Mouse (Mus musculus) midbrain, embryonic 16.5 days (tissue): ENCODE results near the gene Gdf1. TPM values are rescaled to one million over a fixed set of nuclear protein-coding genes. Genes with fewer than 3 reads are reported as not detected.
A peak's percentile ranks its signal among the peaks of the same experiment; 100 is the strongest.

Experiments used
- ATAC-seq: fragments of 200-750 bp; cut with Nextera tagmentation; 2 replicates; pipeline ENCODE4 v1.8.0; 2017; ENCODE audit warnings: moderate TSS enrichment
- H3K27ac ChIP-seq: fragments of 300-500 bp; sonication (generic); 2 replicates; pipeline ENCODE4 v1.5.1; 2014; ENCODE audit warnings: mild to moderate bottlenecking, low read length, mixed read lengths
- H3K27me3 ChIP-seq: fragments of 300-500 bp; sonication (generic); 2 replicates; pipeline ENCODE4 v1.6.1; 2014; ENCODE audit warnings: low read depth, low read length, mixed read lengths; ENCODE audit not compliant: control insufficient read depth, insufficient read depth
- H3K36me3 ChIP-seq: fragments of 300-500 bp; sonication (generic); 2 replicates; pipeline ENCODE4 v1.6.1; 2014; ENCODE audit warnings: mild to moderate bottlenecking, low read length, moderate library complexity, mixed read lengths; ENCODE audit not compliant: control insufficient read depth, insufficient read depth
- H3K4me1 ChIP-seq: fragments of 300-500 bp; sonication (generic); 2 replicates; pipeline ENCODE4 v1.6.1; 2014; ENCODE audit warnings: mild to moderate bottlenecking, low read length, mixed read lengths; ENCODE audit not compliant: control insufficient read depth, insufficient read depth
- H3K4me2 ChIP-seq: fragments of 300-500 bp; sonication (generic); 2 replicates; pipeline ENCODE4 v1.6.1; 2014; ENCODE audit warnings: mild to moderate bottlenecking, low read length, mixed read lengths
- H3K4me3 ChIP-seq: fragments of 300-500 bp; sonication (generic); 2 replicates; pipeline ENCODE4 v1.5.1; 2014; ENCODE audit warnings: low read depth, mild to moderate bottlenecking, low read length, moderate library complexity, mixed read lengths
- H3K9ac ChIP-seq: fragments of 300-500 bp; sonication (generic); 2 replicates; pipeline ENCODE4 v1.6.1; 2014; ENCODE audit warnings: low read depth, low read length, mixed read lengths
- H3K9me3 ChIP-seq: fragments of 300-500 bp; sonication (generic); replicated peaks from 2 replicates; pipeline ENCODE4 v1.6.1; 2014; ENCODE audit warnings: mild to moderate bottlenecking, low read length, mixed read lengths; ENCODE audit not compliant: control insufficient read depth, poor library complexity, severe bottlenecking
- WGBS: fragments of 180-500 bp; shearing (Covaris S2); extraction: QIAGEN DNeasy Blood & Tissue Kit; methylation state at CpG from one replicate; pipeline ENCODE4 v1.1.7; 2014; 5-methylcytosine and 5-hydroxymethylcytosine counted together
- polyA plus RNA-seq: library from polyadenylated mRNA; unstranded; fragments of >200 nt; fragmentation: Nextera tagmentation; extraction: Ambion mirVana; gene quantifications from 2 replicates; pipeline ENCODE4 v1.2.1, GENCODE M21; 2015

Gene Gdf1
- polyA plus RNA-seq, 1 experiment from 2014 or later = 7.0 TPM

- no peaks in the 10 kb centered on the region for H3K9me3 ChIP-seq
- no peak overlapping the region for H3K9ac ChIP-seq
- no peak for ATAC-seq
- no peak overlapping the region for H3K4me3 ChIP-seq
- H3K36me3 ChIP-seq = no peaks in the 10 kb centered on the region
- peaks cover 35% of the 10 kb centered on the region for H3K27me3 ChIP-seq
- H3K27ac ChIP-seq = no peak overlapping the region
- 75% methylated on average over 7 of the region's 7 CpGs for WGBS
- peaks cover 12% of the 10 kb centered on the region for H3K4me1 ChIP-seq
- no peak overlapping the region for H3K4me2 ChIP-seq
These were observed 40.9 kb downstream of the Gdf1 start for GRCm38 (mm10) chr8:70370476-70370875.

GRCm38 (mm10) chr8:70371951-70372350, 42.3 kb downstream of the Gdf1 start:
- 40% methylated on average over 6 of the region's 6 CpGs for WGBS
- no peak overlapping the region for H3K4me3 ChIP-seq
- peaks cover 49% of the 10 kb centered on the region for H3K27me3 ChIP-seq

GRCm38 (mm10) chr8:70373397-70374317, 44.0 kb downstream of the Gdf1 start, which contains the start of gene Comp:
TSS of gene Comp (plus strand) at chr8:70373558.
- WGBS = 2% methylated on average over 47 of the region's 47 CpGs
- ATAC-seq = no peak
- no peak within 1 kb of the TSS for H3K9ac ChIP-seq

More at GRCm38 (mm10) chr8:70371951-70372350, 42.3 kb downstream of the Gdf1 start:
- Histone ChIP-seq H3K4me1 (peaks cover 15% of the 10 kb centered on the region), H3K9ac (no peak overlapping the region), H3K4me2 (no peak overlapping the region), H3K27ac (no peak overlapping the region), H3K9me3 (no peaks in the 10 kb centered on the region), H3K36me3 (no peaks in the 10 kb centered on the region)
- ATAC-seq = no peak

GRCm38 (mm10) chr8:70374318-70374927, 44.8 kb downstream of the Gdf1 start:
- under 1% methylated on average over 44 of the region's 53 CpGs for WGBS
- Histone ChIP-seq H3K9me3 (no peaks in the 10 kb centered on the region), H3K4me1 (peaks cover 15% of the 10 kb centered on the region), H3K4me2 (peak overlapping the region; percentile 51), H3K36me3 (no peaks in the 10 kb centered on the region), H3K27ac (no peak overlapping the region), H3K27me3 (peaks cover 73% of the 10 kb centered on the region), H3K9ac (0 out of 2 replicates have a peak overlapping the region, but pooled peaks have one; percentile 7), H3K4me3 (peak overlapping the region; percentile 32)
- ATAC-seq = peak; percentile 65

More at GRCm38 (mm10) chr8:70373397-70374317, 44.0 kb downstream of the Gdf1 start, which contains the start of gene Comp:
- Histone ChIP-seq H3K4me1 (peaks cover 15% of the 10 kb centered on the region), H3K27ac (no peak within 1 kb of the TSS), H3K36me3 (no peaks in the 10 kb centered on the region), H3K9me3 (no peaks in the 10 kb centered on the region), H3K27me3 (peaks cover 65% of the 10 kb centered on the region), H3K4me2 (peak within 1 kb of the TSS; percentile 51), H3K4me3 (peak within 1 kb of the TSS; percentile 32)

- Histone ChIP-seq H3K27me3 (peaks cover 76% of the 10 kb centered on the region), H3K4me1 (peaks cover 15% of the 10 kb centered on the region), H3K36me3 (no peaks in the 10 kb centered on the region), H3K4me3 (no peak overlapping the region), H3K9ac (no peak overlapping the region), H3K9me3 (no peaks in the 10 kb centered on the region), H3K4me2 (no peak overlapping the region; the same call in 1 of the 2 replicates), H3K27ac (no peak overlapping the region)
- 7% methylated on average over 35 of the region's 35 CpGs for WGBS
- ATAC-seq = no peak
These were observed 45.7 kb downstream of the Gdf1 start for GRCm38 (mm10) chr8:70375212-70375859.

- H3K4me3 ChIP-seq = no peak overlapping the region
- 7% methylated on average over 37 of the region's 37 CpGs for WGBS
- H3K9ac ChIP-seq = no peak overlapping the region
These were observed 46.7 kb downstream of the Gdf1 start for GRCm38 (mm10) chr8:70376275-70376741.

GRCm38 (mm10) chr8:70377049-70377448, 47.4 kb downstream of the Gdf1 start:
- Histone ChIP-seq H3K4me1 (peaks cover 15% of the 10 kb centered on the region), H3K9me3 (no peaks in the 10 kb centered on the region), H3K9ac (no peak overlapping the region), H3K27ac (no peak overlapping the region), H3K4me3 (no peak overlapping the region), H3K4me2 (no peak overlapping the region), H3K36me3 (no peaks in the 10 kb centered on the region), H3K27me3 (peaks cover 69% of the 10 kb centered on the region)
- WGBS = 13% methylated on average over 15 of the region's 15 CpGs
- no peak for ATAC-seq

More at GRCm38 (mm10) chr8:70376275-70376741, 46.7 kb downstream of the Gdf1 start:
- H3K4me1 ChIP-seq = peaks cover 15% of the 10 kb centered on the region
- peaks cover 76% of the 10 kb centered on the region for H3K27me3 ChIP-seq
- ATAC-seq = no peak
- no peak overlapping the region for H3K4me2 ChIP-seq
- H3K36me3 ChIP-seq = no peaks in the 10 kb centered on the region
- no peak overlapping the region for H3K27ac ChIP-seq
- no peaks in the 10 kb centered on the region for H3K9me3 ChIP-seq

GRCm38 (mm10) chr8:70380069-70380468, 50.5 kb downstream of the Gdf1 start:
- no peak overlapping the region for H3K9ac ChIP-seq
- H3K4me2 ChIP-seq = no peak overlapping the region
- WGBS = 87% methylated on average over 12 of the region's 12 CpGs
- H3K27ac ChIP-seq = no peak overlapping the region
- ATAC-seq = no peak
- peaks cover 10% of the 10 kb centered on the region; the same call in 1 of the 2 replicates for H3K36me3 ChIP-seq
- peaks cover 45% of the 10 kb centered on the region for H3K27me3 ChIP-seq
- H3K4me1 ChIP-seq = peaks cover 3% of the 10 kb centered on the region; the same call in 1 of the 2 replicates
- no peaks in the 10 kb centered on the region for H3K9me3 ChIP-seq
- H3K4me3 ChIP-seq = no peak overlapping the region
